Mouse (Mus musculus) midbrain, embryonic 14.5 days (tissue): ENCODE measurements around the gene Tcam1. TPM values are rescaled to one million over a fixed set of nuclear protein-coding genes. Genes with fewer than 3 reads are reported as not detected.

Experiments used
- ATAC-seq: fragments of 200-750 bp; cut with Nextera tagmentation; 2 replicates; pipeline ENCODE4 v1.8.0; 2017; ENCODE audit warnings: moderate number of reproducible peaks, moderate library complexity; ENCODE audit not compliant: low FRiP score, low TSS enrichment
- DNase-seq: peaks from one replicate; pipeline ENCODE4 v3.0.0-alpha.2; 2015
- H3K27ac ChIP-seq: fragments of 300-500 bp; sonication (generic); replicated peaks from 2 replicates; pipeline ENCODE4 v1.5.1; 2014; ENCODE audit warnings: mild to moderate bottlenecking, low read depth, low read length, moderate library complexity
- H3K27me3 ChIP-seq: fragments of 300-500 bp; sonication (generic); 2 replicates; pipeline ENCODE4 v1.6.1; 2014; ENCODE audit warnings: low read length, control low read depth, mixed read lengths; ENCODE audit not compliant: control insufficient read depth, insufficient read depth
- H3K36me3 ChIP-seq: fragments of 300-500 bp; sonication (generic); 2 replicates; pipeline ENCODE4 v1.6.1; 2014; ENCODE audit warnings: low read length, control low read depth; ENCODE audit not compliant: control insufficient read depth, insufficient read depth
- H3K4me1 ChIP-seq: fragments of 300-500 bp; sonication (generic); 2 replicates; pipeline ENCODE4 v1.6.1; 2014; ENCODE audit warnings: mild to moderate bottlenecking, antibody characterized with exemption, low read length, control low read depth; ENCODE audit not compliant: control insufficient read depth, insufficient read depth
- H3K4me2 ChIP-seq: fragments of 300-500 bp; sonication (generic); 2 replicates; pipeline ENCODE4 v1.6.1; 2014; ENCODE audit warnings: mild to moderate bottlenecking, low read length, moderate library complexity
- H3K4me3 ChIP-seq: fragments of 300-500 bp; sonication (generic); replicated peaks from 2 replicates; pipeline ENCODE4 v1.5.1; 2014; ENCODE audit warnings: low read depth, low read length
- H3K9ac ChIP-seq: fragments of 300-500 bp; sonication (generic); replicated peaks from 2 replicates; pipeline ENCODE4 v1.6.1; 2014; ENCODE audit warnings: mild to moderate bottlenecking, low read length, moderate library complexity
- H3K9me3 ChIP-seq: fragments of 300-500 bp; sonication (generic); 2 replicates; pipeline ENCODE4 v1.6.1; 2016; ENCODE audit warnings: low read length, control low read depth, mixed read lengths; ENCODE audit not compliant: control insufficient read depth
- WGBS: fragments of 180-500 bp; shearing (Covaris S2); extraction: QIAGEN DNeasy Blood & Tissue Kit; methylation state at CpG from one replicate; pipeline ENCODE4 v1.1.7; 2014; 5-methylcytosine and 5-hydroxymethylcytosine counted together
- polyA plus RNA-seq: library from polyadenylated mRNA; unstranded; fragments of >200 nt; fragmentation: Nextera tagmentation; extraction: Ambion mirVana; gene quantifications from 2 replicates; pipeline ENCODE4 v1.2.1, GENCODE M21; 2014

Tcam1 gene
- polyA plus RNA-seq, 1 experiment from 2014 or later: 0.12 TPM

DNA sequence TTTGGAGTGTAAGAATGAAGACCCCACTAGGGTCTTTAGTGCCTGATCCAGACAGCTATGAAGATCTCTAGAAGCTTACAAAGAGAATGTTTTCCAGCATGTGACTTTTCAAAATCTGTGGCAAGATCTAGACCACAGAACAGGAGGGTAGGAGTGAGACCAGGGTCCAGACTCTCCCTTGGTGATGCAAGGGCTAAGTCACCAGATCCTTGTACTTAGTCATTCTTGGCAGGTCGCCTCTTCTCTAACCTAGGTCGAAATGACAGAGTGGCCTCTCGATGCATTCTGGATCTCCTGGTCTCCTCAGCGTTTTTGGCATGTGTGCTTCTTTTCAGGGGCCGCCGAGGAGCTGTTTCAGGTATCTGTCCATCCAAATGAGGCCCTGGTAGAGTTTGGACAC lies 6.0 kb downstream of the Tcam1 start:
- no peak overlapping the region for H3K4me2 ChIP-seq
- no peaks in the 10 kb centered on the region for H3K27me3 ChIP-seq
- H3K9me3 ChIP-seq: no peaks in the 10 kb centered on the region
- H3K9ac ChIP-seq: no peak overlapping the region
- WGBS: 84% methylated on average over 6 of the region's 6 CpGs
- ATAC-seq (no peak), DNase-seq (no peak)
- H3K4me1 ChIP-seq: no peaks in the 10 kb centered on the region
- no peak overlapping the region for H3K27ac ChIP-seq
- H3K36me3 ChIP-seq: no peaks in the 10 kb centered on the region
- H3K4me3 ChIP-seq: no peak overlapping the region

DNA sequence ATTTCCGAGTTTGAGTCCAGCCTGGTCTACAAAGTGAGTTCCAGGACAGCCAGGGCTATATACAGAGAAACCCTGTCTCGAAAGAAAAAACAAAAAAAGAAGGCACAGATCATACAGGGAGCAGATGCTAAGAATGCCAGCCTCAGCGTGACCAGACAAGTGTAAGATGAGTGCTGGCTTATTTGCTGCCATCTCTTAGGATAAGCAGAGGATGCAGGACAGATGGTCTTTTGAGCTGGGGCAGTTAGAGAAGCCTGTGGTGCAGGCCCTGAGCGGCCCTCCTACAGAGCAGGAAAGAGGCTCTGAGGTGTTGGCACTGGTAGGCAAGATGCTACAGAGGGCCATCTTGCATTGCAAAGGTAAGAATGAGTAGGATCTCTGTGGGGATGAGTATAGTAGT lies 6.9 kb downstream of the Tcam1 start:
- Histone ChIP-seq H3K4me3 (no peak overlapping the region), H3K4me1 (no peaks in the 10 kb centered on the region), H3K27ac (no peak overlapping the region), H3K27me3 (no peaks in the 10 kb centered on the region), H3K36me3 (no peaks in the 10 kb centered on the region), H3K4me2 (no peak overlapping the region), H3K9ac (no peak overlapping the region), H3K9me3 (no peaks in the 10 kb centered on the region)
- DNase-seq: no peak
- no peak for ATAC-seq
- 84% methylated on average over 4 of the region's 4 CpGs for WGBS

GRCm38 (mm10) chr11:106284126-106284525 lies 7.7 kb downstream of the Tcam1 start:
- H3K9me3 ChIP-seq: no peaks in the 10 kb centered on the region
- H3K4me3 ChIP-seq: no peak overlapping the region
- WGBS: 65% methylated on average over 8 of the region's 8 CpGs
- H3K9ac ChIP-seq: no peak overlapping the region
- H3K4me1 ChIP-seq: no peaks in the 10 kb centered on the region
- no peak overlapping the region for H3K27ac ChIP-seq
- no peaks in the 10 kb centered on the region for H3K27me3 ChIP-seq
- H3K36me3 ChIP-seq: no peaks in the 10 kb centered on the region
- DNase-seq (no peak), ATAC-seq (no peak)
- H3K4me2 ChIP-seq: no peak overlapping the region

- Histone ChIP-seq H3K9ac (no peak overlapping the region), H3K4me1 (no peaks in the 10 kb centered on the region), H3K27me3 (no peaks in the 10 kb centered on the region), H3K4me2 (no peak overlapping the region), H3K4me3 (no peak overlapping the region), H3K9me3 (no peaks in the 10 kb centered on the region), H3K27ac (no peak overlapping the region), H3K36me3 (no peaks in the 10 kb centered on the region)
- ATAC-seq (no peak), DNase-seq (no peak)
- WGBS: 88% methylated on average over 7 of the region's 7 CpGs
Measured at GRCm38 (mm10) chr11:106286206-106286605, 9.7 kb downstream of the Tcam1 start.

GRCm38 (mm10) chr11:106286987-106287386 lies 10.5 kb downstream of the Tcam1 start:
- WGBS: 68% methylated on average over 11 of the region's 11 CpGs
- no peak for DNase-seq
- H3K27ac ChIP-seq: no peak overlapping the region
- H3K4me2 ChIP-seq: no peak overlapping the region
- no peak overlapping the region for H3K4me3 ChIP-seq
- H3K9me3 ChIP-seq: no peaks in the 10 kb centered on the region
- no peaks in the 10 kb centered on the region for H3K4me1 ChIP-seq
- H3K27me3 ChIP-seq: no peaks in the 10 kb centered on the region
- no peak overlapping the region for H3K9ac ChIP-seq
- no peaks in the 10 kb centered on the region for H3K36me3 ChIP-seq
- ATAC-seq: no peak

GRCm38 (mm10) chr11:106289369-106289768 lies 12.9 kb downstream of the Tcam1 start:
- Histone ChIP-seq H3K4me3 (no peak overlapping the region), H3K4me2 (no peak overlapping the region), H3K27ac (no peak overlapping the region), H3K4me1 (no peaks in the 10 kb centered on the region), H3K9me3 (no peaks in the 10 kb centered on the region), H3K36me3 (no peaks in the 10 kb centered on the region), H3K9ac (no peak overlapping the region), H3K27me3 (no peaks in the 10 kb centered on the region)
- ATAC-seq (no peak), DNase-seq (peak; percentile 61)
- WGBS: 72% methylated on average over 8 of the region's 8 CpGs

DNA sequence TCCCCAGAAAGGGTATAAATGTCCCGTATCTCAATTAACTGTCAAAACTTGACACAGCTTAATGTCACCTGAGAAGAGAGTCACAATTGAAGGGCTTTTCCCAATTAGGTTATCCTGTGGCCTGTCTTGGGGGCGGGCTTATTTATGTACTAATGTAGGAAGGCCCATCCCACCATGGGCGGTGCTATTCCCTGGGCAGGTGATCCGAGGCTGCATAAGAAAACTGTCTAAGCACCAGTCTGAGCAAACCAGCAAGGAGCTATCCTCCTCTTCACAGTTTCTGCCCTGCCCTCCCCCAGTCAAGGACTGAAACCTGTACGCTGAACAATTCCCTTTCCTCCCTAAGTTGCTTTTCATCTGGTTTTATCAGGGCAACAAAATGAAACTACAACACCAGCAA lies 13.9 kb downstream of the Tcam1 start:
- DNase-seq: no peak

GRCm38 (mm10) chr11:106291861-106292260 lies 15.4 kb downstream of the Tcam1 start:
- no peak overlapping the region for H3K27ac ChIP-seq
- no peaks in the 10 kb centered on the region for H3K36me3 ChIP-seq
- H3K9me3 ChIP-seq: no peaks in the 10 kb centered on the region
- 84% methylated on average over 2 of the region's 2 CpGs for WGBS
- H3K4me3 ChIP-seq: no peak overlapping the region
- no peak for DNase-seq
- H3K27me3 ChIP-seq: no peaks in the 10 kb centered on the region
- no peaks in the 10 kb centered on the region for H3K4me1 ChIP-seq
- no peak overlapping the region for H3K9ac ChIP-seq
- no peak for ATAC-seq
- H3K4me2 ChIP-seq: no peak overlapping the region

More for the DNA sequence above, 13.9 kb downstream of the Tcam1 start:
- 94% methylated on average over 5 of the region's 5 CpGs for WGBS
- no peak overlapping the region for H3K4me2 ChIP-seq
- H3K36me3 ChIP-seq: no peaks in the 10 kb centered on the region
- H3K27ac ChIP-seq: no peak overlapping the region
- H3K4me3 ChIP-seq: no peak overlapping the region
- H3K9me3 ChIP-seq: no peaks in the 10 kb centered on the region
- H3K9ac ChIP-seq: no peak overlapping the region
- H3K27me3 ChIP-seq: no peaks in the 10 kb centered on the region
- H3K4me1 ChIP-seq: no peaks in the 10 kb centered on the region
- ATAC-seq: no peak

- no peaks in the 10 kb centered on the region for H3K27me3 ChIP-seq
- no peak within 1 kb of the TSS for H3K9ac ChIP-seq
- H3K4me1 ChIP-seq: no peaks in the 10 kb centered on the region
- WGBS: 86% methylated on average over 9 of the region's 9 CpGs
- no peak for DNase-seq
- no peaks in the 10 kb centered on the region for H3K36me3 ChIP-seq
- H3K4me2 ChIP-seq: no peak within 1 kb of the TSS
- H3K4me3 ChIP-seq: no peak within 1 kb of the TSS
- no peaks in the 10 kb centered on the region for H3K9me3 ChIP-seq
- no peak for ATAC-seq
- H3K27ac ChIP-seq: no peak within 1 kb of the TSS
Measured at GRCm38 (mm10) chr11:106301765-106302164, 25.3 kb downstream of the Tcam1 start, which contains the start of gene Gh. Gene Gh, minus strand, starts transcription at chr11:106301865.
